Mouse (Mus musculus): ENCODE results near the gene Nat14.
A peak's percentile ranks its signal among the peaks of the same experiment; 100 is the strongest.
"Not testable (repeated sequence)": the region's sequence is repeated elsewhere in the genome, so short reads cannot be mapped to it uniquely, and the experiment has no call there.

Gene Nat14

GRCm38 (mm10) chr7:4921824-4922482 is at the start of gene Nat14:
Gene Nat14, plus strand, starts transcription at chr7:4922028.
- DNase-seq: no peak

DNA sequence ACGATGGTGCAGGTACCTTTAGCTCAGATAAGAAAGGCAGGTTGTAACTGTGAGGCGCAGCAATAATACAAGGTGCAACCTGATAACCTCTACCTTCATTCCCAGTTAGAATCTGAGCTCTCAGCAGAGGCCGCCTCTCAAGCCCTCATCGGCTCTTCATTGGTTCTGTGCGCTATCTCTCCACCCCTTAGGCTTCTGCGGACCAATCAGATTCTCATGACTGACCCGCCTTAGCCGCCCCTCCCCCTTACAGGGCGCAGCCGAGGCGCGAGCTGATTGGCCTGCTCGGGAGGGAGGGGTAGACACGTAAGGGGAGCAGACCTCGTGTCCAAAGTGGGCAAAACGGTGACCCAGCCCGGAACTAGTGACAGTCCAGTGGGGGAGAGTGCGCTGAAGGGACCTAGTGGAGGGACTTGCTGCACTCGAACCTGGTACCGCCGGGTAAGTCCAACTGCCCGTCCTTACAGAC is 45.0 kb upstream of the Nat14 start, which contains the start of gene Isoc2a:
Isoc2a (plus strand) TSS at position 401 of the 469 bp plus-strand sequence.
- peak; percentile 83 to 84 for DNase-seq

- DNase-seq: peak in 1 of 2 experiments; percentile 19
Measured at GRCm38 (mm10) chr7:4877226-4877625, 44.6 kb upstream of the Nat14 start.

- peak; percentile 48 to 61 for DNase-seq
Measured at GRCm38 (mm10) chr7:4878186-4878585, 43.6 kb upstream of the Nat14 start.

GRCm38 (mm10) chr7:4879036-4879435 is 42.8 kb upstream of the Nat14 start:
- DNase-seq: not testable (repeated sequence)

DNA sequence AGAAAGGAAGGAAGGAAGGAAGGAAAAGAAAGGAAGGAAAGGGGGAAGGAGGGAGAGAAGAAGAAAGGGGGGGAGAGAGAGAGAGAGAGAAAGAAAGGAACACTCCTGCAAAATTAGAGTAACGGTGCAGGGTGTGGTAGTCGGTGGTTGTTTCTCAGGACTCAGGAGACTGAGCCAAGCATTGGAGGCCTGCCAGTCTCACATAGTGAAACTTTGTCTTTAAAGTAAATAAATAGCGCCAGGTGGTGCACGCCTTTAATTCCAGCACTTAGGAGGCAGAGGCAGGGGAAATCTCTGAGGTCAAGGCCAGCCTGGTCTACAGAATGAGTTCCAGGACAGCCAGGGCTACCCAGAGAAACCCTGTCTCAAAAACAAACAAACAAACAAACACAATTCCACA is 35.1 kb upstream of the Nat14 start:
- DNase-seq: no peak

DNA sequence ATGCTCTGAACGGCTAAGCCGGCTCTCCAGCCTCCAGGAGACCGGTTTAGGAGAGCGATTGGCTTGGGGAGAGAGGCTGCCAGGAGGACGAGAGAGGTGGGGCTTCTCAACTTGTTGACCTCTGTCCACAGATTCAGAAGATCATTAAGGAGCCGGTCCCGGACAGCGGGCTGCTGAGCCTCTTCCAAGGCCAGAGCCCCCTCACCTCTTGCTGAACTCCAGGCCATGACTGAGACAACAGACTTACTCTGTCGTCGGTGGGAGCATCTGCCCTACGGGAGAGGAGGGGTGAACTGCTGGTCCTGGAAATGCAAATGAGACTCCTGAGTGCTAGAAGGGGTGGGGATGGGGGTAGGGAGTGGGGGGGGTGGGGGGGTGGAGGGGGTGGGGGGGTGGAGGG is 26.6 kb upstream of the Nat14 start:
- no peak for DNase-seq

DNA sequence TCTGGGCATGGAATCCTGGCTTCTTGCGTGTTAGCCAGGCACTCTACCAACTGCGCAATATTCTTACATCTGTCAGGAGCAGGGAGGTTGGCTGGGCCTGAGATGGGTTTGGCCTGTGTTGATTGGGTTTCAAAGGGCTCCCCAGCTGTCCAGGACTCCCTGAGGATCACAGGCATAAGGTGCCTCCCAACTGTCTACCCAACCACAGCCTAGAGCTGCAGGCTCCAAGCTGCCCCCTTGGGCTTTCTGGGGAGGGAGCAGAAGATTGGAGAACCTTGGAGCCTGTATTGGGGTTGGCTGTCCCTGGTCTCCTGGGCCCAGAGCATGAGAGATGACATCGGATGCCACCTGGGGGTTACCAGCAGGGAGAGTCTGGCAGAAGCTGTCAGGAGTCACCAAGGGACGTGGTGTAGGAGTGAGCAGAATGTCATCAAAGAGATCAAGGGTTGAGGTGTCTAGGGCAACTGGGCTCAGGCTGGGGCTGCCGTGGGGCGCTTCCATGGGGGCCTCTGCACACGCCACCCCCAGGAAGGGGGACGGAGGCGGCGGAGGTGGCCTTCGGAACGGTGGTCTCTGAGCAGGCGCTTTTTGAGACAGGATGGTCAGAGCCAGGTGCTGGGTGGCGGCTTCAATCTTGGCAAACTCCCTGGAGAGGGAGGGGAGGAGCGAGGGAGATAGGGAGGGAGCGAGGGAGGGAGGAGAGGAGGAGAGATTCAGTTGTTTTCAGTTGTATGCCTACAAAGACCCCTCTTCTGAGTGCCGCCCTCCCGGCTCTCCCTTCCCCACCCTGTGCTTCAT is 22.8 kb upstream of the Nat14 start:
- DNase-seq: no peak

- DNase-seq: no peak
Measured at GRCm38 (mm10) chr7:4899649-4900522, 21.9 kb upstream of the Nat14 start.

- no peak for DNase-seq
Measured at GRCm38 (mm10) chr7:4900523-4900851, 21.3 kb upstream of the Nat14 start.

- peak; percentile 67 to 71 for DNase-seq
Measured at GRCm38 (mm10) chr7:4901171-4901570, 20.7 kb upstream of the Nat14 start.

- DNase-seq: no peak
Measured at GRCm38 (mm10) chr7:4902404-4902803, 19.4 kb upstream of the Nat14 start.

GRCm38 (mm10) chr7:4906466-4906950 is 15.3 kb upstream of the Nat14 start, which contains the start of gene Gm36210:
Gene Gm36210, minus strand, starts transcription at chr7:4906516.
- DNase-seq: no peak

- DNase-seq: peak; percentile 70 to 73
Measured at GRCm38 (mm10) chr7:4911561-4911960, 10.3 kb upstream of the Nat14 start.

DNA sequence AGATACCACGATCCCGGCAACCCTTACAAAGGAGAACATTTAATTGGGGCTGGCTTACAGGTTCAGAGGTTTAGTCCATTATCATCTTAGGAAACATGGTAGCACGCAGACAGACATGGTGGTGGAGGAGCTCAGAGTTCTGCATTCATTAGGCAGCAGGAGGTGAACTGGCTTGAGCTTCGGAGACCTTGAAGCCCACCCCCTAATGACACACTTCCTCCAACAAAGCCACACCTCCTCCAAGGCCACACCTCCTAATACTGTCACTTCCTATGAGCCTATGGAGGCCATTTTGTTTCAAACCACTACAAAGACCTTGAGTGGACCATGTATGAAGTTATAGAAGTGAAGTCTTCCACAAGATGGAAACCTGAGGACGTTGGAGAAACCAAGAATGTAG is 9.6 kb upstream of the Nat14 start:
- DNase-seq: no peak

DNA sequence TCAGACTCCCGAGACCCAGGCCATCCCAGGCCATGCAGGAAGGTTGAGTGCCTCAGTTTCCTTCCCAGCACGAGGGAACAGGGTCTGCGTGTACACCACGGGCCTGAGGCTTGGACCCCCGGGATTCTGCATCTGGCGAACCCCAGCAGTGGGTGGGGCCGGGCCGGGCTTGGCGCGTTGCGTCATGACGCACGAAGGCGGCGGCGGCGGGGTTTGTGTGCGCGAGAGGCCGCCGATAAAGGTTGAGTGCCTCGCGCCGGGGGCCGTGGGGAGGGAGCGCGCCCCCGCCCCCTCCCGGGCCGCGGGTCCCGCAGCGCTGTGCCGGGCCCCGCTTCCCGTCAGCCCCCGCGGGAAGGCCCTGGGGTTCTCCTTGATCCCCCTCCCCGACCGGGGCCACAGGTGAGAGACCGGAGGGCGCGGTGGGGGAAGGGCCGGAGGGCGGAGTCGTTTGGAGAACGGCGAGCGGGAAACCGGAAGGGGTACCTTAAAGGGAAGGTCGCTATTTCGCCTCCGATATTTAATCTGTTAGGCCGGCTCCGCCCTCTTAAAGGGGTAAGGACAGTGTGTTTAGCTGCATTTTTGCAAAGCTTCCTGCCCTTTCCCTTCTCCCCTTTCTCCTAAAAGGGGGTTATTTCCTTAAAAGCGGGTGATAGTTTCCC is 6.7 kb upstream of the Nat14 start, which contains the start of gene Zfp628:
Zfp628 (plus strand) TSS at position 211 of the 659 bp plus-strand sequence.
- peak; percentile 94 to 95 for DNase-seq

DNA sequence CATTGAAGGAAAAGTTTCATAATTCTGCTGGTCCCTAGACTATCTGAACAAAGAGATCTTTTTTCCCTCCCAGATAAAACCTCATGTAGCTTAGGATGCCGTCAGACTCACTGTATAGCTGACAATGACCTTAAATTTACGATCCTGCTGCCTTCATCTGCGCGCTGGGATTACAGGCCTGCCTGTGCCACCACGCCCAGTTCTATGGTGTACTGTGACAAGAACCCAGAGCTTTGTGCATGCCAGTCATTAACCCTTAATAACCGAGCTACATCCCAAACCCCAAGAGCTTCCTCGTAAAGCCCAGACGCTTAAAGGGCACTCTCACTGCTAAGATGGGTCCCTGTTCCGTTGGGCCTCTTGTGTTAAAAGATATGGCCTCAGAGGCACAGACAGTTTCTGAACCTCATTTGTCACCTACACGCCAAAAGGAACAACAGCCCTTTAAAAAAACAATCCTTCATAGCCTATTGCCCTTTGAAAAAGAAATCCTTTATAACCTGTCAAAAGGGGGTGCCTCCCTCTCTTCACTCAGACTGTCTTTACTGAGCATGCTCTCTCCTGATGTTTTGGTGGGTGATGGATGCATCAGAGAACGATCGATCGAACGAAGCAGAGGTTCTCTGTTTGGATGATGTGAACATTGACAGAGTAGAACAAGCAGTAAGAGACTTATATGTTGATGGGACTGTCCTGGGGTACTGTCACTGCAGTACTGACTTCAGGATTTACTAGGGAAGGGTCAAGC is 6.0 kb upstream of the Nat14 start:
- no peak for DNase-seq

DNA sequence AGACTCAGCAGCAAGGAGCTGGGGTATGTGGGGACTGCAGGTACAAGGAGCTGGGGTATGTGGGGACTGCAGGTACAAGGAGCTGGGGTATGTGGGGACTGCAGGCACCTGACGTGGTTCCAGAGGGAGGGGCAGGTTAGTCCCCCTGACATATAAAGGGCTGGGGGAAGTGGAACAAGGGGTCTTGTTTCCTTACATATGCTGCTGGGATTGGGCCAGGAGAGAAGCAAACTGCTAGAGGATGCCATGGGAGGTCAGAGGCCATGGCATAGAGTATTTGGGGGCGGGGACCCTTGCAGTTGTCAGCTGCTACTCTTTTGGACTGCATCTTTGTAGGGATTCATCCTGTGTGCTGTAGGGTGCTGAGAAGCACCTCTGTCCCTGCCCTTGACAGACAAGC is 4.3 kb upstream of the Nat14 start:
- DNase-seq: no peak

DNA sequence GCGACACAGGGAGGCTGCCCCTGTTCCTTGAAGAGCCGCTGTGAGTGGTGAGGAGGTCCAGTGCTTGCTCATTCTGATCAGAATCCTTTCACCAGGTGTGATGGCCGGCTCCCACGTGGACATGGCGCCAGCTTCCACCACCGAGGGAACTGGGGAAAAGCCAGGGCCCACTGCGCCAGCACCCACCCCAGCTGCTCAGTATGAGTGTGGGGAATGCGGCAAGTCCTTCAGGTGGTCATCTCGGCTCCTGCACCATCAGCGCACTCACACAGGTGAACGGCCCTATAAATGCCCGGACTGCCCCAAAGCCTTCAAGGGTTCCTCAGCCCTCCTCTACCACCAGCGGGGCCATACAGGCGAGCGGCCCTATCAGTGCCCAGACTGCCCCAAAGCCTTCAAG is 3.1 kb upstream of the Nat14 start:
- no peak for DNase-seq

GRCm38 (mm10) chr7:4919096-4919495 is 2.7 kb upstream of the Nat14 start:
- no peak for DNase-seq

GRCm38 (mm10) chr7:4919971-4920370 is 1.9 kb upstream of the Nat14 start:
- DNase-seq: no peak

DNA sequence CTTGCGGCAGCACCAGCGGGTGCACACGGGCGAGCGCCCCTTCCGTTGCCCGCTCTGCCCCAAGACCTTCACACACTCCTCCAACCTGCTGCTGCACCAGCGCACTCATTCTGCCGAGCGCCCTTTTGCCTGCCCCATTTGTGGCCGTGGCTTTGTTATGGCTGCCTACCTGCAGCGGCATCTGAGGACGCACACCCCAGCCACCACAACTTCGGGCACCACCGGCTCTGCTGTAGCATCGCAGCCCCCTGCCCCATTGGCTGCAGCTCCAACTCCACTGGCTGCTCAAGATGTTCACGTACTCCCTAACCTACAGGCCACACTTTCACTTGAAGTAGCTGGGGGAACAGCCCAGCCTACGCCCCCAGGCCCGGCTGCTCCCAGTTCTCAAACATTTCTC is 1.3 kb upstream of the Nat14 start:
- DNase-seq: no peak
